30 mouse cellular contexts compared by ENCODE assay signal in the genomic region with DNA sequence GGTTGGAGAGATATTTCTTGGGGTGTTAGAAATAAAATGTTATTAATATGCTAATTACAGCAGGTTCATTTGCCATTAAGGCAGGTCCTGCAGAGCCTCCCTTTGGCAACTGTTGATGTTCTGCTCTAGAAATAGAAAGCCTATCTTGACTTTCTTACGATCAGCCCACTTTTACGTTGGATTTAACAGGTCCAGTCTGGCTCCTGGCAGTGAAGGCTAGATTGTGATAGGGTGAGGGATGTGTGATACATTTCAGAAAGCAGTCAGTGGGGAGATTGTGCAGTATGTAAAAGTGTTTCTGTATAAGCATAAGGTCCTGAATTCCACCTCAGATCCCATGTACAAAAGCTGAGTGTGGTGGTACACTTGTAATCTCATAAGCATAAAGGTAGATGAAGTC.
A peak's percentile ranks its signal among the peaks of the same experiment; 100 is the strongest.
DNase-seq lines count a peak whose midpoint lies in the region; ATAC-seq and TF ChIP-seq lines count a peak whose summit lies in the region.
"Had no signal": no experiment of that assay in that cellular context is flagged by ENCODE, and none has a peak within 500 bp of the region (broad histone marks: within the 10 kb centered on the region; RNA-seq: fewer than 3 reads in every experiment).

No protein-coding gene starts in this region.

- WGBS in heart, adult 2 months, result 35% methylated on average over 2 of the region's 2 CpGs
- 61% methylated on average over 2 of the region's 2 CpGs for WGBS in kidney, adult 2 months
- WGBS in heart, embryonic 13.5 days, result 36% methylated on average over 2 of the region's 2 CpGs
- WGBS in heart, postnatal 0 days, result 18% methylated on average over 2 of the region's 2 CpGs
- 94% methylated on average over 2 of the region's 2 CpGs for WGBS in forebrain, embryonic 10.5 days
- 93% methylated on average over 2 of the region's 2 CpGs for WGBS in thymus, adult 2 months

- no peak for ATAC-seq in heart, embryonic 13.5 days (ENCODE audit: extremely low read depth, insufficient number of reproducible peaks, low FRiP score, low TSS enrichment)
- ATAC-seq in heart, postnatal 0 days (ENCODE audit: insufficient read depth, low read depth), result peak; percentile 88
- ATAC-seq: forebrain, embryonic 16.5 days; inflammation-experienced regulatory T-cells, adult 6 months; midbrain, embryonic 15.5 days; Patski had no signal

- no peaks in the 10 kb centered on the region for H3K9me3 ChIP-seq in heart, embryonic 13.5 days
- H3K9me3 ChIP-seq in heart, postnatal 0 days (replicated peaks; ENCODE audit: control insufficient read depth, low read length), result no peaks in the 10 kb centered on the region
- no peaks in the 10 kb centered on the region for H3K9me3 ChIP-seq in forebrain, embryonic 10.5 days
- H3K9me3 ChIP-seq: embryonic facial prominence, embryonic 13.5 days; hindbrain, embryonic 10.5 days; hindbrain, embryonic 15.5 days; limb, embryonic 12.5 days; liver, embryonic 15.5 days; lung, embryonic 15.5 days; midbrain, embryonic 10.5 days; midbrain, embryonic 15.5 days; neural tube, embryonic 15.5 days had no signal

- no peak for TF ChIP-seq EP300 in heart, adult 2 months (IDR thresholded peaks at IDR 0.05; ENCODE audit: insufficient read depth, low read depth, low read length)
- TF ChIP-seq EP300 in heart, postnatal 0 days (IDR thresholded peaks at IDR 0.05; ENCODE audit: low read depth), result no peak

- peak in 1 of 2 experiments; percentile 34 for DNase-seq in heart, adult 2 months
- DNase-seq in heart, postnatal 25 days (ENCODE audit: low spot score), result no peak
- DNase-seq in kidney, adult 2 months, result peak; percentile 25
- DNase-seq in kidney, postnatal 4 days, result no peak
- peak; percentile 71 for DNase-seq in heart, postnatal 0 days (ENCODE audit: low spot score)
- no peak for DNase-seq in forebrain, embryonic 10.5 days (ENCODE audit: extremely low spot score, low spot score)
- no peak for DNase-seq in thymus, adult 2 months
- DNase-seq: adrenal gland, postnatal 14 days; cerebellum, adult 18-20 months; cerebellum, postnatal 10 days; gastrocnemius, adult 2 months; gastrocnemius, postnatal 36 days; right cerebral cortex, postnatal 25 days; thymus, postnatal 25 days had no signal

- peak overlapping the region; percentile 48 for H3K27ac ChIP-seq in heart, adult 2 months
- no peak overlapping the region for H3K27ac ChIP-seq in kidney, adult 2 months (ENCODE audit: insufficient read depth, low read depth, low read length)
- H3K27ac ChIP-seq in heart, embryonic 13.5 days (replicated peaks), result peak overlapping the region; percentile 58
- peak overlapping the region; percentile 60 for H3K27ac ChIP-seq in heart, postnatal 0 days (ENCODE audit: low read depth)
- no peak overlapping the region for H3K27ac ChIP-seq in forebrain, embryonic 10.5 days
- no peak overlapping the region for H3K27ac ChIP-seq in thymus, adult 2 months (ENCODE audit: control insufficient read depth, insufficient read depth, low read length)
- H3K27ac ChIP-seq: embryonic facial prominence, embryonic 13.5 days; gastrocnemius, adult 2 months; hindbrain, embryonic 10.5 days; hindbrain, embryonic 15.5 days; kidney, postnatal 0 days; layer of hippocampus, adult 2 months; left cerebral cortex, adult 2 months; limb, embryonic 12.5 days; liver, embryonic 15.5 days; lung, embryonic 15.5 days; midbrain, embryonic 10.5 days; midbrain, embryonic 15.5 days; neural tube, embryonic 15.5 days had no signal

- 0 out of 2 replicates have a peak, but pooled peaks have one; percentile 18 for TF ChIP-seq POLR2A in heart, adult 2 months (IDR thresholded peaks at IDR 0.05; ENCODE audit: insufficient read depth, low read depth, low read length)
- TF ChIP-seq POLR2A in kidney, adult 2 months (IDR thresholded peaks at IDR 0.05; ENCODE audit: low read depth, low read length), result no peak
- no peak for TF ChIP-seq POLR2A in thymus, adult 2 months (IDR thresholded peaks at IDR 0.05; ENCODE audit: control insufficient read depth, extremely low read depth, insufficient read depth, low read length, poor library complexity)

- no peak overlapping the region; the same call in 1 of the 2 replicates for H3K4me2 ChIP-seq in heart, embryonic 13.5 days
- H3K4me2 ChIP-seq in heart, postnatal 0 days (ENCODE audit: low read depth, low read length), result no peak overlapping the region
- H3K4me2 ChIP-seq: embryonic facial prominence, embryonic 13.5 days; hindbrain, embryonic 15.5 days; limb, embryonic 12.5 days; liver, embryonic 15.5 days; lung, embryonic 15.5 days; midbrain, embryonic 15.5 days; neural tube, embryonic 15.5 days had no signal

- no peaks in the 10 kb centered on the region for H3K27me3 ChIP-seq in heart, adult 2 months (ENCODE audit: control insufficient read depth, insufficient read depth, low read length)
- no peaks in the 10 kb centered on the region for H3K27me3 ChIP-seq in kidney, adult 2 months (replicated peaks; ENCODE audit: control insufficient read depth, insufficient read depth, low read length)
- no peaks in the 10 kb centered on the region for H3K27me3 ChIP-seq in heart, embryonic 13.5 days (replicated peaks)
- H3K27me3 ChIP-seq in heart, postnatal 0 days (ENCODE audit: control insufficient read depth, insufficient read depth, low read length), result no peaks in the 10 kb centered on the region
- H3K27me3 ChIP-seq in forebrain, embryonic 10.5 days (ENCODE audit: poor library complexity, severe bottlenecking), result no peaks in the 10 kb centered on the region
- no peaks in the 10 kb centered on the region for H3K27me3 ChIP-seq in thymus, adult 2 months (ENCODE audit: control insufficient read depth, insufficient read depth, low read length)
- H3K27me3 ChIP-seq: embryonic facial prominence, embryonic 13.5 days; hindbrain, embryonic 15.5 days; limb, embryonic 12.5 days; liver, embryonic 15.5 days; lung, embryonic 15.5 days; midbrain, embryonic 15.5 days; neural tube, embryonic 15.5 days; Patski had no signal

- H3K4me3 ChIP-seq in heart, adult 2 months, result no peak overlapping the region
- H3K4me3 ChIP-seq in kidney, adult 2 months (ENCODE audit: insufficient read depth, low read depth, low read length), result no peak overlapping the region
- no peak overlapping the region for H3K4me3 ChIP-seq in heart, embryonic 13.5 days
- no peak overlapping the region for H3K4me3 ChIP-seq in heart, postnatal 0 days (ENCODE audit: low read depth, low read length)
- H3K4me3 ChIP-seq in forebrain, embryonic 10.5 days, result no peak overlapping the region
- H3K4me3 ChIP-seq in thymus, adult 2 months (ENCODE audit: control insufficient read depth, insufficient read depth, low read length), result no peak overlapping the region
- H3K4me3 ChIP-seq: embryonic facial prominence, embryonic 13.5 days; gastrocnemius, adult 2 months; hindbrain, embryonic 10.5 days; hindbrain, embryonic 15.5 days; layer of hippocampus, adult 2 months; left cerebral cortex, adult 2 months; limb, embryonic 12.5 days; liver, embryonic 15.5 days; lung, embryonic 15.5 days; midbrain, embryonic 10.5 days; midbrain, embryonic 15.5 days; neural tube, embryonic 15.5 days had no signal

- intact Hi-C loops in heart, adult 2 months (cut with DNase I), result loop anchor here (5.0 kb wide), 1 partner anchor 117 kb away; no protein-coding TSS in a partner anchor
- intact Hi-C loops in heart, postnatal 25 days (cut with DNase I), result no loop called here

- no peak overlapping the region for H3K9ac ChIP-seq in heart, adult 2 months (ENCODE audit: low read depth, low read length)
- H3K9ac ChIP-seq in heart, embryonic 13.5 days, result no peak overlapping the region
- no peak overlapping the region for H3K9ac ChIP-seq in heart, postnatal 0 days (replicated peaks; ENCODE audit: low read depth, low read length)
- H3K9ac ChIP-seq: embryonic facial prominence, embryonic 13.5 days; hindbrain, embryonic 15.5 days; limb, embryonic 12.5 days; liver, embryonic 15.5 days; lung, embryonic 15.5 days; midbrain, embryonic 15.5 days; neural tube, embryonic 15.5 days had no signal

- H3K4me1 ChIP-seq in heart, adult 2 months (ENCODE audit: control insufficient read depth, insufficient read depth, low read length), result no peaks in the 10 kb centered on the region; the same call in none of the 2 replicates
- no peaks in the 10 kb centered on the region for H3K4me1 ChIP-seq in kidney, adult 2 months (ENCODE audit: control insufficient read depth, insufficient read depth, low read length)
- H3K4me1 ChIP-seq in heart, embryonic 13.5 days, result peaks cover 12% of the 10 kb centered on the region
- H3K4me1 ChIP-seq in heart, postnatal 0 days (ENCODE audit: control insufficient read depth, insufficient read depth), result peaks cover 12% of the 10 kb centered on the region; the same call in 1 of the 2 replicates
- no peaks in the 10 kb centered on the region for H3K4me1 ChIP-seq in forebrain, embryonic 10.5 days
- no peaks in the 10 kb centered on the region for H3K4me1 ChIP-seq in thymus, adult 2 months (replicated peaks; ENCODE audit: control insufficient read depth, insufficient read depth, low read length)
- H3K4me1 ChIP-seq: embryonic facial prominence, embryonic 13.5 days; hindbrain, embryonic 10.5 days; hindbrain, embryonic 15.5 days; limb, embryonic 12.5 days; liver, embryonic 15.5 days; lung, embryonic 15.5 days; midbrain, embryonic 10.5 days; midbrain, embryonic 15.5 days; neural tube, embryonic 15.5 days had no signal

- no peaks in the 10 kb centered on the region for H3K79me2 ChIP-seq in heart, adult 2 months (replicated peaks; ENCODE audit: control insufficient read depth, insufficient read depth, low read length)

- H3K36me3 ChIP-seq in heart, adult 2 months (ENCODE audit: control insufficient read depth, insufficient read depth, low read length), result peaks cover 3% of the 10 kb centered on the region
- H3K36me3 ChIP-seq in kidney, adult 2 months (ENCODE audit: control insufficient read depth, insufficient read depth, low read length), result no peaks in the 10 kb centered on the region
- H3K36me3 ChIP-seq in heart, embryonic 13.5 days, result no peaks in the 10 kb centered on the region
- no peaks in the 10 kb centered on the region for H3K36me3 ChIP-seq in heart, postnatal 0 days (replicated peaks; ENCODE audit: control insufficient read depth, insufficient read depth, low read length)
- no peaks in the 10 kb centered on the region for H3K36me3 ChIP-seq in forebrain, embryonic 10.5 days (replicated peaks)
- H3K36me3 ChIP-seq in thymus, adult 2 months (ENCODE audit: control insufficient read depth, insufficient read depth, low read length), result no peaks in the 10 kb centered on the region
- H3K36me3 ChIP-seq: embryonic facial prominence, embryonic 13.5 days; hindbrain, embryonic 10.5 days; hindbrain, embryonic 15.5 days; limb, embryonic 12.5 days; liver, embryonic 15.5 days; lung, embryonic 15.5 days; midbrain, embryonic 10.5 days; midbrain, embryonic 15.5 days; neural tube, embryonic 15.5 days had no signal

- TF ChIP-seq CTCF in heart, adult 2 months (IDR thresholded peaks at IDR 0.05), result no peak
- no peak for TF ChIP-seq CTCF in kidney, adult 2 months (conservative IDR thresholded peaks at IDR 0.05; ENCODE audit: insufficient read depth, insufficient read length, low read depth, low read length)
- no peak for TF ChIP-seq CTCF in heart, postnatal 0 days (IDR thresholded peaks at IDR 0.05; ENCODE audit: low read depth)
- no peak for TF ChIP-seq CTCF in thymus, adult 2 months (IDR thresholded peaks at IDR 0.05; ENCODE audit: borderline replicate concordance, control insufficient read depth, extremely low read depth, insufficient read depth, low read length, poor library complexity)

Comparison
In these comparisons a context has a peak if more than half of its experiments do, and no peak if none do; other contexts are left out.
1. DNase-seq: peak in kidney, adult 2 months (single experiment) and heart, postnatal 0 days (single experiment); none in heart, postnatal 25 days (single experiment), kidney, postnatal 4 days (0 of 2), forebrain, embryonic 10.5 days (single experiment) and thymus, adult 2 months (single experiment).
2. H3K27ac ChIP-seq: peak in heart, adult 2 months (single experiment), heart, embryonic 13.5 days (single experiment) and heart, postnatal 0 days (single experiment); none in kidney, adult 2 months (single experiment), forebrain, embryonic 10.5 days (single experiment) and thymus, adult 2 months (single experiment).